Mouse (Mus musculus): ENCODE data around the gene Hist1h4d. TPM values are rescaled to one million over a fixed set of nuclear protein-coding genes. Genes with fewer than 3 reads are reported as not detected.
A peak's percentile ranks its signal among the peaks of the same experiment; 100 is the strongest.
"Not testable (repeated sequence)": the region's sequence is repeated elsewhere in the genome, so short reads cannot be mapped to it uniquely, and the experiment has no call there.

Hist1h4d gene
- total RNA-seq, 2 experiments from 2014 or later = 152 to 153 TPM

DNA sequence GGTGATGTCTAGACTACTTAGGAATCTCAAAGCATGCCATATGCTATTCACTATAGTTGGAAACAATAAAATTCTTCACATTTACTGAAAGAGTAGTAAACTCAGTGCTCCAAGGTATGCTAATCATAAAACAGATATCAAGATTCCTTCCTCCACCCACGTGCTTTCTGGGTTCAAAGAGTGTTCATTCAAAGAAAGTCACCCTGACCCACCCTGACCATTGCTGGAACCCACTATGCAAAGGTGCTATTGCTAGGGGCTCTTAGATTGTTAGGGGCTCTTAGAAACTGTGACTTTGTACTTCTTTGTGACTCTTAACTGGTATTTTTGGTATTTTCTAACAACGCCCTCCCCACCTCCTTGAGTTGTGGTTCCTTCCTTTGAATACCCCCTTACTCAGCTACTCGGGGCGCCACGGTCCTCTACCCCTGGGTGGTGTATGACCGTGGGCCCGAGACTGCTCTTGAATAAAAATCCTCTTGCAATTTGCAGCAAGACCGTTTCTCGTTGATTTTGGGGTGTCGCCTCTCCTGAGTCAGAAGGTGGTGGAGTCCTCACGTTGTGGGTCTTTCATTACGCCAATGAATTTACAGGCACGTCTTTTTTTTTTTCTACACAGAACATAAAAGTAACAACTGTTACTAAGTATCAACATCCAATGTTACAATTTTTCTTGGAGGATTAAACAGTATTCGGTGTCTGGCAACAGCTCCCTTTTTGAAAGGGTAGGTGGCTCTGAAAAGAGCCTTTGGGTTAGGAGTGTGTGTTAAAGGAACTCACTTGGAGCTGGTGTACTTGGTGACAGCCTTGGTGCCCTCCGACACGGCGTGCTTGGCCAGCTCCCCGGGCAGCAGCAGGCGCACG, 8.1 kb upstream of the Hist1h4d start:
- not testable (repeated sequence) for DNase-seq (ENCODE audit: low spot score in 2 of 2)

DNA sequence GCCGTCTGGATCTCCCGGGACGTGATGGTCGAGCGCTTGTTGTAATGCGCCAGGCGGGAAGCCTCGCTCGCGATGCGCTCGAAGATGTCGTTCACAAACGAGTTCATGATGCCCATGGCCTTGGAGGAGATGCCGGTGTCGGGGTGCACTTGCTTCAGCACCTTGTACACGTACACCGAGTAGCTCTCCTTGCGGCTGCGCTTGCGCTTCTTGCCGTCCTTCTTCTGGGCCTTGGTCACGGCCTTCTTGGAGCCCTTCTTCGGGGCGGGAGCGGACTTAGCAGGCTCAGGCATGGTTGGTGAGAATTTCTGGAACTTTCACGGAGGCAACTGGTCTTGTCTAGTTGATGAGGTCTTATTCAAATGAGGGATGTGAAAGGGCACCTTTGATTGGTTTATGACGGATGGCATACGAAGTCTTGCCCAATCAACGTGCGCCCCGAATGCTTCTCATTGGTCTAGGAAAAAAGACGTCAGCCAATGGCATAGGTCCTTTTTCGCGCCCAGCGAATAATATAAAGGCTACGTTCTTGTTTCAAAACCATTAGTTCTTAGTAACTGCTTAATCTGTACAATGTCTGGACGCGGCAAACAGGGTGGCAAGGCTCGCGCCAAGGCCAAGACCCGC, 7.4 kb upstream of the Hist1h4d start, which contains the start of the genes Hist1h2bf and Hist1h2ad:
Hist1h2bf (minus strand) TSS at position 299 of the 627 bp plus-strand sequence.
Hist1h2ad (plus strand) TSS at position 484 of the 627 bp plus-strand sequence.
- peak; percentile 90 to 97 for DNase-seq (ENCODE audit: low spot score in 2 of 2)

GRCm38 (mm10) chr13:23574546-23575170, 6.7 kb upstream of the Hist1h4d start:
- not testable (repeated sequence) for DNase-seq (ENCODE audit: low spot score in 2 of 2)

- peak; percentile 64 to 87 for DNase-seq (ENCODE audit: low spot score in 2 of 2)
These were observed 6.0 kb upstream of the Hist1h4d start, which contains the start of gene Hist1h3d for GRCm38 (mm10) chr13:23575271-23575851. TSS of gene Hist1h3d (plus strand) at chr13:23575763.

- DNase-seq (ENCODE audit: low spot score in 2 of 2) = not testable (repeated sequence)
These were observed 5.5 kb upstream of the Hist1h4d start for GRCm38 (mm10) chr13:23575864-23576313.

DNA sequence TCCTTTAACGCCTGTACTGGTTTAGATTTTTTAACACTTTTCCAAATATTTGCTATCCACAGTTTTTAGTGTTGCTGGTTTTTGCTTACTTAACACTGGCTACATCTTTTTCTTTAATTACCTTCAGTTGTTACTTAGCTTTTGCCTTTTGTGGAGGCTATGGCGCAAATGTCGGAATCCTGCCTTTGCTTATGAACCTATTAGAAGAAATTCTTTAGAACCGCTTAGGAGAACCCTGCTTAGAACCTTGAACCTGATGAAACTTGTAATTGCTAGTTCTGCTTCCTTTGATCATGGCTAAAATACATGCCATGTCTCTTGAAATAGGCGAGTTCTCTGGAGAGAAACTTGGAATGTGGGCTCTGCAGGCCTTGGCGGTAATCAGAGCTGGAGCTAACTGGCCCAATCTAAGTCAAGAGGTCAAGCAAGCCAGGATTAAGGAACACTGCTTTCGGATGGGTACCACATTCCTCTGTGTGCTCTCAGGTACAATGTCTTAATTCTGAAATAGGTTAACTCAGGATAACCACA, 5.0 kb upstream of the Hist1h4d start:
- DNase-seq (ENCODE audit: low spot score in 2 of 2) = no peak

DNA sequence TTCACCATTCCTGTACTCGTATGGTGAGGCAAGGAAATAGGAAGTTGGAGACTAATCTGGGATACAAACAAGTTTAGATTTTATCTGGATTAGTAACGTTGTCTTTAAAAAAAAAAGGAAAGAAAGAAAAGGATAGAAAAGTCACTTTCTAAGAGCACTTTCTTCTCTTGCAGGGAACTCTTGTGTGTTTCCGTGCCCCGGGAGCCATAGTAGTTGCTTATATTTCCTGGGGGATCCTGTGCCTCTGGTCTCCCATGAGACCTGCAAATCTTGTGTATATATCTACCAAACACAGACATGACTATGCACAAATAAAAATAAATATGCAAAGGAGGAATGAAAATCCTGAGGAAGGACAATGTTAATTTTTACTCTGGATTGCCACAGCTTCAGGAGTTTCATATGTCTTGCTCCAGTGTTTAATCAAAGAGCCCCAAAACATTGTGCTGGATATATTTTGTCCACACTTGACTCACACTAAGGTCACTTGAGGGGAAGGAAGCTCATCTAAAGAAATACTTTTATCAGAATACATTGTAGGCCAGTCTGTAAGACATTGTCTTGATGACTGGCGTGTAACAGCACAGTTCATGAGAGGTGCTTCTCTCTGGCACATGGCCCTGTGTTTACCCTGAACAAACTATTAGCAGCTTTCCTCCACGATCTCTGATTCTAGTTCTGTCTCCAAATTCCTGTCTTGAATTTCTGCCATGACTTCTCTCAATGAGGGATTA, 4.3 kb upstream of the Hist1h4d start:
- DNase-seq (ENCODE audit: low spot score in 2 of 2) = no peak

GRCm38 (mm10) chr13:23577835-23578234, 3.6 kb upstream of the Hist1h4d start:
- no peak for DNase-seq (ENCODE audit: low spot score in 2 of 2)

DNA sequence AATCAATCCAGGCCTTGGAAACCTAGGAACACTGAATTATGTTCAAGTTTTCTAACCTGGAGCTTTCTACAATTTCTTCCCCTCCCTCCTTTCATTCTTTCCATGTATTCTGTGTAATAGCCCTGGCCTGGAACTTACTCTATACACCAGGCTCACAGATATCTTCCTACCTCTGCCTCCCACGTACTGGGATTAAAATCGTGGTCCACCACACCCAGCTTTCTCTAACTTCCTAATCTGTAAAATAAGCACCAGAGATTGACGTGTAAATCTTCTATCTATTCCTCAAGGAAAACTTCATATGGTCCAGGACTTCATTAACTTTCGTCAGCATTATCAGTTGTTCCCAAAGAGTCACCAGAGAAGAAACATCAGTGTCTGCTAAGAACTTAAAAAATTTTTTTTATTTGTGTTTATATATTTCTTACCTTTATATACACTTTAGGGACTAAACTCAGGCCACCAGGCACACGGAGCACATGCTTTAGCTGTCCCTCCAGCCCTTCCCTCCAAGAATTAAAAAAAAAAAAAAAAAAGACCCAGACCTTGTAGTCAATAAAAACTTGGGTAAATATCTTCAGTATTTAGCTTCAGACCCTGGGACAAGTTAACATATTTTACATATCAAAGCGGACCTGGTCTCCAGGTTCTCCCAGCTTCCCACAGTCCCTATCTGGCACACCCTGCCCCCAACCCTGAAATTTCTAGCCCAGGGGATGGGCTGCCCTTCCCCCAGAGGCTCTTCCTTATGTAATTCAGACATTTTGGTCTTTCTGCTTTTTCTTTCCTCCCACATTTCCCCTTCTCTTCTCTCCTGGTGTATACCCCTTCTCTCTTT, 1.0 kb downstream of the Hist1h4d start:
- no peak for DNase-seq (ENCODE audit: low spot score in 2 of 2)

GRCm38 (mm10) chr13:23583387-23584068, 2.1 kb downstream of the Hist1h4d start:
- no peak for DNase-seq (ENCODE audit: low spot score in 2 of 2)

DNA sequence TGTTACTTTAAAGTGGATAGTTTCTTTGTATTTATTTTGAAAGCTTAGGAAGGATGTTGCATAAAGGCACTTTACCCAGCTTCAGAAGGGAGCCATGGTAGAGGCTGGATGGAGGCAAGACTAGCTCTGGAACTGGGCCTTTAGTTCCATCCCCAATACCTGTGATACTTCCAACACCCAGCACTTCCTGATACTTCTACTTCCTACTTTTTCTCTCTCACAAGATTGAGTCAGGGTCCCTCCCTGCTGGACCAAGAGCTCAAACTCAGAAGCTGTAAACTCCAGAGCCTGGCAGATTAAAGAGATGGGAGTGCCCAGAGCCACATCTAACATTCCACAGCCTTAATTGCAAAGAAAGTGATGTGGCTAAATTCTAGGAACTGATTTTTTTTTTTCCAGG, 2.9 kb downstream of the Hist1h4d start:
- DNase-seq (ENCODE audit: low spot score in 2 of 2) = no peak

GRCm38 (mm10) chr13:23585029-23585441, 3.6 kb downstream of the Hist1h4d start:
- DNase-seq (ENCODE audit: low spot score in 2 of 2) = peak; percentile 61 to 75

DNA sequence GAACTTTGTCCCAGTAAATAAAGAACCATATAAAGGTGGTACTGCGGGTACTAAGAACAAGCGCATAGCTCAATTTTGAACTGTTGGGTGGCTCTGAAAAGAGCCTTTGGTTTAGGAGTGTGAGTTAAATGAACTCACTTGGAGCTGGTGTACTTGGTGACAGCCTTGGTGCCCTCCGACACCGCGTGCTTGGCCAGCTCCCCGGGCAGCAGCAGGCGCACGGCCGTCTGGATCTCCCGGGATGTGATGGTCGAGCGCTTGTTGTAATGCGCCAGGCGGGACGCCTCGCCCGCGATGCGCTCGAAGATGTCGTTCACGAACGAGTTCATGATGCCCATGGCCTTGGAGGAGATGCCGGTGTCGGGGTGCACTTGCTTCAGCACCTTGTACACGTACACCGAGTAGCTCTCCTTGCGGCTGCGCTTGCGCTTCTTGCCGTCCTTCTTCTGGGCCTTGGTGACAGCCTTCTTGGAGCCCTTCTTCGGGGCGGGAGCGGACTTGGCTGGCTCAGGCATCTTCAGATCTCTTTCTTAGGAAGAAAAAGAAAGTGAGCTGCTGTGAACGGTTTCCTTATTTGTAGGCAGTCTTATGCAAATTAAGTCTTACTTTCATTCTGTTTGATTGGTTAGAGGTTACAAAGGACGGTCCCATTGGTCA, 4.2 kb downstream of the Hist1h4d start:
- DNase-seq (ENCODE audit: low spot score in 2 of 2) = peak; percentile 71 to 85

GRCm38 (mm10) chr13:23586099-23586939, 4.9 kb downstream of the Hist1h4d start:
- DNase-seq (ENCODE audit: low spot score in 2 of 2) = no peak

- no peak for DNase-seq (ENCODE audit: low spot score in 2 of 2)
These were observed 5.5 kb downstream of the Hist1h4d start for GRCm38 (mm10) chr13:23586940-23587225.

GRCm38 (mm10) chr13:23591206-23591605, 9.8 kb downstream of the Hist1h4d start:
- no peak for DNase-seq (ENCODE audit: low spot score in 2 of 2)

DNA sequence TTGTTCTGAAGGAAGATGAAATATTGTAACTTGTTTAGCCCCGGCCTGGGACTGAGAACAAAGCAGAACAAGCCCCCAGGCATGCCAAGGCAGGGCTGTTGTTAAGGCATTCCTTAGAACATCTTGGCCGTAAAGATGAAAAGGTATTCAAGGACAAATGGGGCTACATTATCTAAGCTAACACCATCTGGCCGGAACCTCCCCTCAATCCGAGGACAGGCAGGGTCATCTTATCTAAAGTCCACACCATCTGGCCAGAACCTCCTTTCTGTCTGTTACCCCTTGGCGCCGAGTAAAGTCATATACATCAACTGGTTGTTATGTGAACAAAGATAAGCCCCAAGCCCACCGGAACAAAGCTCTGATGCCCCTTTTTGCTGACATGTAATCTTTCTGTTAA, 10.5 kb downstream of the Hist1h4d start:
- DNase-seq (ENCODE audit: low spot score in 2 of 2) = not testable (repeated sequence)

DNA sequence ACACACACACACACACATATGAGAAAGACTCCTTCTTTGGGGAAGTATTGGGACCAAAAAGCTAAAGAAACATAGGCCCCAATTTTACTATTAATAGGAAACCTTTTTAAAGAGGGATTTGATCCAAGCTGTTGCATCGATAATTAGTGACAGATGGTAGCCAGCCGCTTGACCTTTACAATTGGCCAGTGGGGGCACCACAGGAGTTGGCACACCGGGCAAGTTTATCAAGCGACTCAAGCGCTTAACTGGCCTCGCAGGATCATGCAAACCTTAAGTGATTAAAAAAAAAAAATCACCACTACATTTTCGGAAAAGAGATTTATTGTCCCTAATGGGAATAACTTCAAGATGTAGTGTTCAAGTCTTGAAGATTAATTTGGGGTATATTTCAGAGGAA, 11.2 kb downstream of the Hist1h4d start:
- DNase-seq (ENCODE audit: low spot score in 2 of 2) = no peak
